Mouse (Mus musculus): ENCODE measurements at regions not wholly inside any gene's neighbourhood (a gene's known extent, or its start where the extent isn't known, plus 50 kb on each side); places are given as distances from the start of the nearest gene placed in this dataset.

DNA sequence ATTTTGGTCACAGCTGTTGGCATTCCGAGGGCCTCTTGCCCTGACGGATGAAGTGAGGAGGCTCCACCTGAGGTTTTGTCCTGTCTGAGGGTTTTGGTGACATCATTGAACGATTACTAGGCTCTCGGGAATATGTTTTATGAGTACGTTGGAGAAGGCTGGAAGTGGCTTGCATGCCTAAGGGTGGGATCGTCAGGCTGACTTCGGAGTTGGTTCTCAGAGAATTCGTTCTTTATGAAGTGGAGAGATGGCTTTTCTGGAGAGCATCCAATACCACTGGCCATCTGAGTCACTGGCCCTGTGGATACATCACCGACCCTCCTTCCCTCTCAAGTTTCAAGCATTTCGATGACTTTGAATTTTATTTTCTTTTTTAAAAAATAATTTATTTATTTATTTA is 172.0 kb downstream of the Slc38a4 start:
- no peak for DNase-seq
- WGBS: 88% methylated on average over 10 of the region's 10 CpGs
- no peak overlapping the region for H3K4me3 ChIP-seq (replicated peaks; ENCODE audit: extremely low read depth, low read depth, low read length)
- no peak for TF ChIP-seq POLR2A (IDR thresholded peaks at IDR 0.05; ENCODE audit: borderline replicate concordance, extremely low read depth, low read depth, low read length)
- TF ChIP-seq CTCF (IDR thresholded peaks at IDR 0.05; ENCODE audit: insufficient read depth, low read length): no peak
- H3K4me1 ChIP-seq (ENCODE audit: control insufficient read depth, insufficient read depth, low read length): no peaks in the 10 kb centered on the region

DNA sequence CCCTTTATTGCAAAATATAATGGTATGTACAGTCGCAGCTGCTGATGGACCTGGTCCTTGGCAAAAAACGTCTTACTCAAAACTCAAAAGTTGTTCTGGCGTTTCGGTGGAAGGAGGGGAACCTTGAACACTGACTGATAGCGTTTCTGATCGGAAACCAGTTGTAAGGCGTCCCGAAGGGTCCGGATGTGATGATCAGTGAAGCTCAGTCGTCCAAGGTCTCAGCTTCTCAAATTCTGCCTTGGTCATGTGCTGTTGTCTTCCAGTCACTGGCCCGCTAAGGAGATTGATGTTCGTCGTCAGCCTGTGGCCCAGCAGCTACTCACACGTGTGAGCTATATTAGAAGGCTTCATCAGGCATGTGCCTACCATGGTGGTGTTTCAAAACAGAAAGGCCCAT is 173.5 kb downstream of the Slc38a4 start:
- Histone ChIP-seq H3K4me3 (replicated peaks; ENCODE audit: extremely low read depth, low read depth, low read length) (no peak overlapping the region), H3K4me1 (ENCODE audit: control insufficient read depth, insufficient read depth, low read length) (no peaks in the 10 kb centered on the region)
- no peak for DNase-seq
- TF ChIP-seq POLR2A (IDR thresholded peaks at IDR 0.05; ENCODE audit: borderline replicate concordance, extremely low read depth, low read depth, low read length) (no peak), CTCF (IDR thresholded peaks at IDR 0.05; ENCODE audit: insufficient read depth, low read length) (no peak)
- WGBS: 75% methylated on average over 14 of the region's 14 CpGs

DNA sequence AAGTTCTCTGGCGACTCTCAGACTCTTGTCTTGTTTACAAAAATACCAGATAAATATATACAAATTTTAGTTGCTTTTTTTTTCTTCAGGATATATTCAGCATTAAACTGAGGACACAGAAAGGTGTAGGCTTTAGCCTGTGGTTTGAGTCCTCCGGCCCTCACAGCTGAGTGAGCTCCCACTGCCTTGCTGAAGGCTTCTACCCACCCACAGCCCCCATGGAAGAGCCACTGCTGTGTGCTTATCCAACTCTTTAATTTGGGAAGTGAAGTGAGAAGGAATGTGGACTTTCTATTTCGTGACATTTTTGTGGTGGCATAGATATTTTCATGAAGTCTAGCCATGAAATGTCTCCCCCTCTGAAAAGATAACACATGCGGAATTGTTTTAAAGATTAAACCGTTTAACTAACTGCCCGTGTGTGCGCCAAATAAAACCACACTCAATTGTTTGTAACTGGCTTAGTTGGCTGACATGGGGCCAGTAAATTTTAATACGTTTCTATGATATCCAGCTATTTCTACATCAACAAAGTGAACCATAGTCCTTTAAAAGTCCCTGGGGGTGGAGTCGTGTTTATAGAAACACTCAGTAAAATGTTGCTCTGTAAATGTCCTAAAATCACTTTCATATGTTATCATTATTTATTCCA is 174.1 kb downstream of the Slc38a4 start:
- TF ChIP-seq POLR2A (IDR thresholded peaks at IDR 0.05; ENCODE audit: borderline replicate concordance, extremely low read depth, low read depth, low read length) (no peak), CTCF (IDR thresholded peaks at IDR 0.05; ENCODE audit: insufficient read depth, low read length) (no peak)
- DNase-seq: no peak
- H3K4me3 ChIP-seq (replicated peaks; ENCODE audit: extremely low read depth, low read depth, low read length): no peak overlapping the region
- no peaks in the 10 kb centered on the region for H3K4me1 ChIP-seq (ENCODE audit: control insufficient read depth, insufficient read depth, low read length)
- 65% methylated on average over 9 of the region's 9 CpGs for WGBS

DNA sequence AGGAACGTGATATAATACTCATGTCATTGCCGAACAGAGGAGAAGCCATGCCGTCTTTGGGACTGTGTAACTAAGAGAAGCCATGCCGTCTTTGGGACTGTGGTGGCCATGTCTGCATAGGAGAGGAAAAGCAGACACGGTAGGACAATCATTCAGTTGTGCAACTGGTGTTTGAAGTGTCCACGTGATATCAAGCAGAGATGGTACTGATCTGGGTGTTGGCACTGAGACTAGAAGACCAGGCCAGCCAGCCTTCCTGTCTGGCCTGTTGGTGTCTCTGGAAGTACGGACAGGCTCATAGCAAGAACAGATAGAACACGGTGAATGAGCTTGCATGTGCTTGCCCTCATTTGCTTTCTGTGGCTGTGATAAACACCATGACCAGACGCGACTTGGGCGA is 175.7 kb downstream of the Slc38a4 start:
- TF ChIP-seq POLR2A (IDR thresholded peaks at IDR 0.05; ENCODE audit: borderline replicate concordance, extremely low read depth, low read depth, low read length) (no peak), CTCF (IDR thresholded peaks at IDR 0.05; ENCODE audit: insufficient read depth, low read length) (no peak)
- no peak for DNase-seq
- no peaks in the 10 kb centered on the region for H3K4me1 ChIP-seq (ENCODE audit: control insufficient read depth, insufficient read depth, low read length)
- WGBS: 92% methylated on average over 11 of the region's 11 CpGs
- no peak overlapping the region for H3K4me3 ChIP-seq (replicated peaks; ENCODE audit: extremely low read depth, low read depth, low read length)

DNA sequence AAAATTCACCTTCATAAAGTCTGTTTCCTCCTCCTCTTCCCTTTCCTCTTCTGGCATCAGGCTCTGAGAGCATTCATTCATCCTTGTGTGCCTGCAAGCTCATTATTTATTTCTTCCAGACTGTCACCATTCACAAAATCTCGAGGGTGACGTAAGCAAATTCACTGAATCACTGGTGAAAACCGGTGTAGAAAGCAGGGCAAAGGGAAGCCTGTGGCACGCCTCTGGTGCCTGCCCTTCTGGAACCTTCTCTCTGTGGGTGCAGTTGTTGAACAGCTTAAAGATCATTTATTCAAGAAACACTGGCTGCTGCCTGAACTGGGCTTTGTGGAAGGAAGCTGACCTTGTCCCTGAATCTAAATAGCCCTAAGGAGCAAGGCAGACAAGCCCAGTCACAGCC is 177.0 kb downstream of the Slc38a4 start:
- no peak for DNase-seq
- H3K4me3 ChIP-seq (replicated peaks; ENCODE audit: extremely low read depth, low read depth, low read length): no peak overlapping the region
- no peaks in the 10 kb centered on the region for H3K4me1 ChIP-seq (ENCODE audit: control insufficient read depth, insufficient read depth, low read length)
- no peak for TF ChIP-seq CTCF (IDR thresholded peaks at IDR 0.05; ENCODE audit: insufficient read depth, low read length)
- no peak for TF ChIP-seq POLR2A (IDR thresholded peaks at IDR 0.05; ENCODE audit: borderline replicate concordance, extremely low read depth, low read depth, low read length)
- 49% methylated on average over 4 of the region's 4 CpGs for WGBS

DNA sequence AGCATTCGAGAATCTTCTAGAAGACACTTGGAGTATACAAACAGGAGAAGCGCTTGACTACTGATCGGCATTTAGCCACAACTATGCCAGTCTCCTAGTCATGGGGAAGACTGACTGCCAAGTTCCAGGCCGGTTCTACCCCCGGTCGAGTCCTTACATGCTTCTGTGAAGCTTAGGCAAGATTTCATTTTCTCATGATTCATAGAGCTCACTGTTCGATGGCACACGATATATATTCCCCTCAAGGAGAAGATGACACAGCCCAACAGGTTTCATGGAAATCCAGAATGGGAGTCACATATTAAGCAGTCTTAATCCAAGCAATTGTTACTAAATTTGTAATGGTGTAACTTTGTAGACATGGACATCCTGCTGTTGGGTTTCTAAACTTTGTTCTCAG is 177.8 kb downstream of the Slc38a4 start:
- WGBS: 89% methylated on average over 8 of the region's 8 CpGs
- Histone ChIP-seq H3K4me3 (replicated peaks; ENCODE audit: extremely low read depth, low read depth, low read length) (no peak overlapping the region), H3K4me1 (ENCODE audit: control insufficient read depth, insufficient read depth, low read length) (no peaks in the 10 kb centered on the region)
- no peak for DNase-seq
- TF ChIP-seq POLR2A (IDR thresholded peaks at IDR 0.05; ENCODE audit: borderline replicate concordance, extremely low read depth, low read depth, low read length): no peak

DNA sequence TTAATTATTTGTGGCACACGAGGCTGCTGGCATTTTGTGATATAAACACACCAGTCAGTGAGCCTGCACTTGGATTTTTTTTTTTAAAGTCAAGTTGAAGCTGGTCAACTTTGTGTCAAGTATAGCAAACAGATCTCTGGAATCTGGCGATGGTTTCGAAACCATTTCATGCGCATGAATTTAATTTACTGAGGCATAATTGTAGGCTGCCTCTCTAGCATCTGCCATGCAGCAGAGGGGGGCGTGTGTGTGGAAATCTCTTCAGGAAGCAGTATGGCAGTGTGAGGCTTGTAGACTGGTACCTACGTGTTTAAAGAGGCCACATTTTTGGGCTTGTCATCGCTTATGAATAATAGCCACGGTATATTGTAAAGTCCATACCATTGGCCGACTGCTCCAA is 177.7 kb upstream of the Slc38a2 start:
- TF ChIP-seq POLR2A (IDR thresholded peaks at IDR 0.05; ENCODE audit: borderline replicate concordance, extremely low read depth, low read depth, low read length) (no peak), CTCF (IDR thresholded peaks at IDR 0.05; ENCODE audit: insufficient read depth, low read length) (no peak)
- 73% methylated on average over 9 of the region's 9 CpGs for WGBS
- no peak overlapping the region for H3K4me3 ChIP-seq (replicated peaks; ENCODE audit: extremely low read depth, low read depth, low read length)
- H3K4me1 ChIP-seq (ENCODE audit: control insufficient read depth, insufficient read depth, low read length): no peaks in the 10 kb centered on the region
- no peak for DNase-seq

DNA sequence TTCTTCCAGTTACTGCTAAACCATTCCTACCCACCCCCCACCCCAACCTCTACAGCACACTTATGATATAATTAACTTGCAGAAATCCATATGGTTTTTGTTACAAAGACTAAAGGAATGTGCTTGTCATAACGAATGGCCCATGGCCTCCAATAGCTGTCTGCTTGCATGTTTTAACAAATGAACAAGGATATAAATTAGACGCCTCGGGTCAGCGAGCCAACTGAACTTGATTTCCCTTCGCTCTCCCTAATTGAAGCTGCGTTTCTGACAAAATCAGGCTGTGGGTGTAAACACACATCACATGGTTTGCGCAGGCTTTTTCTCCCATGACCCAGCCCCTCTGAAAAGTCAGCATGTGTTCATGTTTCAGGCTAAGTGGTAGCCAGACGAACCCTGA is 174.6 kb upstream of the Slc38a2 start:
- no peaks in the 10 kb centered on the region for H3K4me1 ChIP-seq (ENCODE audit: control insufficient read depth, insufficient read depth, low read length)
- no peak for TF ChIP-seq POLR2A (IDR thresholded peaks at IDR 0.05; ENCODE audit: borderline replicate concordance, extremely low read depth, low read depth, low read length)
- no peak for TF ChIP-seq CTCF (IDR thresholded peaks at IDR 0.05; ENCODE audit: insufficient read depth, low read length)
- DNase-seq: no peak

DNA sequence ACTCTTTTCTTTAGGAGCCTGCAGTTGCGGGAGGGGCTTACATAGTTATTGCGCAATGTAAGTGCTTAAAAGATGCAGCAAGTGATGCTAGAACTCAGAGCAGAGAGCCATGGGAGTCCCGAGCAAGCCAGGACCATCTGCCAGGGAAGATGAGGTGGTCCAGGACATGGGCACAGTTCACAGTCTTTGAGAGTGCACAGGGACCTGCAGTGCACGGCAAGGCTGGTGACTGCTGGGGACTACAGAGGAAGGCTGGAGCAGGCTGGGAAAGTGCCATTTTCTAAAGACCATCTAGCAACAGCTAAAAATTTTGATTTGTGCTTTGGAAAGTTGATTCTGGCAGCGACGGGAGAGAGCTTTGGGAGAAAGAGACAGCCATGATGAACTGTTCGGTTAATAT is 174.0 kb upstream of the Slc38a2 start:
- Histone ChIP-seq H3K4me3 (replicated peaks; ENCODE audit: extremely low read depth, low read depth, low read length) (no peak overlapping the region), H3K4me1 (ENCODE audit: control insufficient read depth, insufficient read depth, low read length) (no peaks in the 10 kb centered on the region)
- DNase-seq: no peak
- no peak for TF ChIP-seq CTCF (IDR thresholded peaks at IDR 0.05; ENCODE audit: insufficient read depth, low read length)
- TF ChIP-seq POLR2A (IDR thresholded peaks at IDR 0.05; ENCODE audit: borderline replicate concordance, extremely low read depth, low read depth, low read length): no peak
- WGBS: 74% methylated on average over 7 of the region's 7 CpGs

More for the DNA sequence above, 174.6 kb upstream of the Slc38a2 start:
- WGBS: 63% methylated on average over 8 of the region's 8 CpGs
- no peak overlapping the region for H3K4me3 ChIP-seq (replicated peaks; ENCODE audit: extremely low read depth, low read depth, low read length)

DNA sequence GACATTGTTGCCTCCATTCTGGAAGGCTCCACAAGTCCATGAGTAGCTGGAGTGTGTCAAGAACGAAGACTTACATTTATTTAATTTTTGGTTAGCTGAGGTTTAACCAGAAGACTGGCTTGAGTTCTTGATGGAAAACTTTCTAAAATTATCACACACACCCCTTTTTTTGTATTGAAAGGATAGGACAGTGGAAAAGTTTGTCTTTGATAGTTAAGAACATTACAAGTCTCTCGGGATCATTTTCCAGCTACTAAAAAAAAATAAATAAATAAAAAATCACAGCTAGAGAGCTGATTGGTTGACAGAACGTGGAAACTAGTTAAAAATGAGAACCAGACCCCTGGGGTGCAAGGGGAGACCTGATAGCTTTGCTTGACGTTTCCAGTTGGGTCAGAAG is 173.6 kb upstream of the Slc38a2 start:
- WGBS: 57% methylated on average over 4 of the region's 4 CpGs
- Histone ChIP-seq H3K4me1 (ENCODE audit: control insufficient read depth, insufficient read depth, low read length) (no peaks in the 10 kb centered on the region), H3K4me3 (replicated peaks; ENCODE audit: extremely low read depth, low read depth, low read length) (no peak overlapping the region)
- TF ChIP-seq POLR2A (IDR thresholded peaks at IDR 0.05; ENCODE audit: borderline replicate concordance, extremely low read depth, low read depth, low read length) (no peak), CTCF (IDR thresholded peaks at IDR 0.05; ENCODE audit: insufficient read depth, low read length) (no peak)
- DNase-seq: no peak

Data from lung, adult 2 months (tissue).